Mouse (Mus musculus) brain, embryonic 14.5 days (tissue): ENCODE data around the gene Clnk.

Experiments
- CTCF ChIP-seq: fragments of 200-500 bp; IDR thresholded peaks from 2 replicates; pipeline ENCODE4 v1.5.1; 2012; ENCODE audit warnings: inconsistent platforms, mild to moderate bottlenecking, moderate library complexity, borderline replicate concordance; ENCODE audit not compliant: insufficient read depth, insufficient read length; ENCODE audit errors: extremely low read depth
- POLR2A ChIP-seq: fragments of 200-500 bp; IDR thresholded peaks from 2 replicates; pipeline ENCODE4 v1.6.1; 2012; ENCODE audit warnings: mild to moderate bottlenecking, inconsistent platforms, borderline replicate concordance; ENCODE audit not compliant: poor library complexity, insufficient read depth, insufficient read length, severe bottlenecking; ENCODE audit errors: extremely low read depth

DNA sequence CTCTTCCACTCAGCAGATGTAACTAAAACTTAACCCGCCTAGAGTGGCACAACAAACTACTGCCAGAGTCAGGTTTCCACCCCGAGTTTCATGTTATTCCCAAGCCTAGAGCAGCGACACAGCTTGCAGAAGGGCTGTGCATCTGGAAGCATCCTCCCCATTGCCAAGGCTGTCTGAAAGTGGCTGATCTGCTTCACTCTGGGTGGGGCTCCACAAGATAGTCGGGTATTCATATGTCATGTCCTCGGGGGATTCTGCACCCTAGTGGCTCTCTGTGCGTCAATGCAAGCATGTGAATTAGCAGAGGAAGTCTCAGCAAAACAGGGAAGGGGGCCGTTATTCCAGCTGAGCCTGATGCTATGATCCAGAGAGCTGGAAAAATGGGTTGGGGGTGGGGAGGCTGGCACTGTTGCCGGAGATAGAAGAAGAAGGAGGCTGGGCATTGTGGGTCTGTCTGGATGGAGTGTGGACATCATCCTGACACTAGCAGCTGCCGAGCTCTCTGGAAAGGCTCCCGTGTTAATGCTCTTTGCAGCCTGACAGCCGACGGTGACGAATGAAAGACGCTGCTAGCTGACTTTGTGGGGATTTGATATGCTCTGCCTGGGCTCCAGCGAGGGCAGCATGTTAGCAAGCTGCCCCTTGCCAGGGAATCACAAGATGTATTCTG lies 88.6 kb downstream of the Clnk start:
- no peak for TF ChIP-seq CTCF
- TF ChIP-seq POLR2A = no peak
